Mouse (Mus musculus): ENCODE measurements around the gene Galnt5.
A peak's percentile ranks its signal among the peaks of the same experiment; 100 is the strongest.

Galnt5 gene

GRCm38 (mm10) chr2:57997752-57998430 is at the start of gene Galnt5:
TSS of gene Galnt5 (plus strand) at chr2:57997884.
- DNase-seq (ENCODE audit: low spot score): no peak

- DNase-seq (ENCODE audit: low spot score): no peak
Observed at GRCm38 (mm10) chr2:57951620-57952019, 46.1 kb upstream of the Galnt5 start.

- peak; percentile 37 for DNase-seq (ENCODE audit: low spot score)
Observed at GRCm38 (mm10) chr2:57960786-57961185, 36.9 kb upstream of the Galnt5 start.

- DNase-seq (ENCODE audit: low spot score): no peak
Observed at GRCm38 (mm10) chr2:57982248-57982647, 15.4 kb upstream of the Galnt5 start.

- DNase-seq (ENCODE audit: low spot score): no peak
Observed at GRCm38 (mm10) chr2:57991084-57991483, 6.6 kb upstream of the Galnt5 start.

- no peak for DNase-seq (ENCODE audit: low spot score)
Observed at GRCm38 (mm10) chr2:58001497-58001896, 3.8 kb downstream of the Galnt5 start.

GRCm38 (mm10) chr2:58007081-58007480 is 9.4 kb downstream of the Galnt5 start:
- DNase-seq (ENCODE audit: low spot score): peak; percentile 16

GRCm38 (mm10) chr2:58023556-58023955 is 25.9 kb downstream of the Galnt5 start:
- DNase-seq (ENCODE audit: low spot score): no peak

- peak; percentile 24 for DNase-seq (ENCODE audit: low spot score)
Observed at GRCm38 (mm10) chr2:58026740-58027139, 29.1 kb downstream of the Galnt5 start.

GRCm38 (mm10) chr2:58029404-58029803 is 31.7 kb downstream of the Galnt5 start:
- DNase-seq (ENCODE audit: low spot score): no peak

GRCm38 (mm10) chr2:58031431-58031830 is 33.7 kb downstream of the Galnt5 start:
- no peak for DNase-seq (ENCODE audit: low spot score)

- DNase-seq (ENCODE audit: low spot score): no peak
Observed at GRCm38 (mm10) chr2:58035635-58036034, 38.0 kb downstream of the Galnt5 start.

GRCm38 (mm10) chr2:58036926-58037325 is 39.2 kb downstream of the Galnt5 start:
- no peak for DNase-seq (ENCODE audit: low spot score)

GRCm38 (mm10) chr2:58041867-58042266 is 44.2 kb downstream of the Galnt5 start:
- DNase-seq (ENCODE audit: low spot score): peak; percentile 54

- peak; percentile 54 for DNase-seq (ENCODE audit: low spot score)
Observed at GRCm38 (mm10) chr2:58052821-58053581, 55.3 kb downstream of the Galnt5 start, which contains the start of gene Ermn. TSS of gene Ermn (minus strand) at chr2:58052864.

GRCm38 (mm10) chr2:58055383-58055782 is 57.7 kb downstream of the Galnt5 start:
- DNase-seq (ENCODE audit: low spot score): peak; percentile 83

- DNase-seq (ENCODE audit: low spot score): no peak
Observed at GRCm38 (mm10) chr2:58079849-58080248, 82.2 kb downstream of the Galnt5 start.

- DNase-seq (ENCODE audit: low spot score): no peak
Observed at GRCm38 (mm10) chr2:58086420-58086819, 88.7 kb downstream of the Galnt5 start.

GRCm38 (mm10) chr2:58094818-58095217 is 97.1 kb downstream of the Galnt5 start:
- DNase-seq (ENCODE audit: low spot score): no peak
